Mouse (Mus musculus) small intestine, adult 2 months (tissue): Measurements from ENCODE around the gene Ebf1.

Experiments
- CTCF ChIP-seq: fragments of 200-500 bp; IDR thresholded peaks from 2 replicates; pipeline ENCODE4 v1.5.1; 2012; ENCODE audit warnings: low read depth, mild to moderate bottlenecking, control low read depth, inconsistent platforms, low read length, moderate library complexity, mixed read lengths; ENCODE audit not compliant: insufficient replicate concordance, insufficient read length; ENCODE audit errors: extremely low read depth
- POLR2A ChIP-seq: fragments of 200-500 bp; IDR thresholded peaks from 2 replicates; pipeline ENCODE4 v1.6.1; 2012; ENCODE audit warnings: low read depth, mild to moderate bottlenecking, control low read depth, inconsistent platforms, low read length, moderate library complexity

DNA sequence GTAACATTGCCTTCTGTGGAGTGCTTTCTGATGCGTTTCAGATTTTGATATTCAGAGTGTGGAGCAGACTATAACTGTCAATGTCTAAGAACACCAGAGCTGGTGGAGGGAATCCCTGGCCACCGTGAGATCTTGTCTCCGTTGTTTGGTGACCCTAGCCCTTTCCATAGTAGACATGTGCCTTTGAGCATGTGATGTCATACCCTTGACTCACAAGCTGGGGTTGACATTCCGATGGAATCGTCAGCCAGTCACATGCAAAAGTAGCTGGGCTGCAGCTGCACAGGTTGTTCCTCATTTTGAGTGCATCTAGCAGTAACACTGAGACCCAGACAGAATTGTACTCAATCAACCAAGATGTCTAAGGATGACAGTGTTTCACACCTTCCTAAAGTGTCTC lies 7.4 kb downstream of the Ebf1 start:
- TF ChIP-seq CTCF (no peak), POLR2A (no peak)
